Mouse (Mus musculus): ENCODE measurements around the gene Vma21.

DNA sequence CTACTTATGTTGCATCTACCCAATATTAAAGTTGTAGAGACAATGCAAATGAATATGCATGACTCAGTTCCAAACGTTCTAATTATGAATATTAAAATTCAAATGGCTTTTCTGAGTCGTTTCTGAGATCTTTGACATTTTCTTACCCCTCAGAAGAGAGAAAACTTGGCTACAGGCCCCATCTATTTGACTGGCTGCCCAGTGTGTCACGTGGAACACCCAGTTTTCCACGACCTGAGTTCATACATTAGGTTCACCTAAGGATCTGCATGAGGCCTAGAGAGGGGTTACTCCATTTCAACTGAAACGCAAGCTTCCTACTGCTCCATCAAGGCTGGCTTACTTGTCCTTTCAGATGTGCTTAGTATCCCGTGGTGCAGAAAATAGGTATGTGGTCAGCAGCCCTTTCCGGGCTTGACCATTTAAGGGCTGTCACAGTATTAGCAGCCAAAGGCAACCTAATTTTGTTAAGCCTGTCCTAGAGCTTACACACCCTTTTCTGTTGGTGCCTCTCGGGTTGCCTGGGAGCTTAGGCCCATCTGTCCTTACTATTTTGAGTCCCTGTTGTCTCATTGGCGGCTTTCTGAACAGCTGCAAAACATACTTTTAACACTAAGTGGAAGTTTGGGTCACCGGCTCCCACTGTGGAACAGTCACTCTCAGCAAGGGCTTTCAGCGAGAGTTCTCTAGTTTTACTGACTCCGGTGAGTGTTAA is at the start of gene Vma21:
- TF ChIP-seq CTCF (IDR thresholded peaks at IDR 0.05; ENCODE audit: control insufficient read depth, insufficient read depth, insufficient replicate concordance, low read depth, low read length) (no peak), POLR2A (IDR thresholded peaks at IDR 0.05; ENCODE audit: control insufficient read depth, low read depth, low read length) (no peak)
